Mouse (Mus musculus) retina, postnatal 1 day (tissue): ENCODE results near the gene Fam216a.

Experiments used
- DNase-seq: peaks from one replicate; pipeline ENCODE4 v3.0.0-alpha.2; 2012

The Fam216a gene

GRCm38 (mm10) chr5:122390006-122390405, 17.8 kb upstream of the Fam216a start:
- no peak for DNase-seq

DNA sequence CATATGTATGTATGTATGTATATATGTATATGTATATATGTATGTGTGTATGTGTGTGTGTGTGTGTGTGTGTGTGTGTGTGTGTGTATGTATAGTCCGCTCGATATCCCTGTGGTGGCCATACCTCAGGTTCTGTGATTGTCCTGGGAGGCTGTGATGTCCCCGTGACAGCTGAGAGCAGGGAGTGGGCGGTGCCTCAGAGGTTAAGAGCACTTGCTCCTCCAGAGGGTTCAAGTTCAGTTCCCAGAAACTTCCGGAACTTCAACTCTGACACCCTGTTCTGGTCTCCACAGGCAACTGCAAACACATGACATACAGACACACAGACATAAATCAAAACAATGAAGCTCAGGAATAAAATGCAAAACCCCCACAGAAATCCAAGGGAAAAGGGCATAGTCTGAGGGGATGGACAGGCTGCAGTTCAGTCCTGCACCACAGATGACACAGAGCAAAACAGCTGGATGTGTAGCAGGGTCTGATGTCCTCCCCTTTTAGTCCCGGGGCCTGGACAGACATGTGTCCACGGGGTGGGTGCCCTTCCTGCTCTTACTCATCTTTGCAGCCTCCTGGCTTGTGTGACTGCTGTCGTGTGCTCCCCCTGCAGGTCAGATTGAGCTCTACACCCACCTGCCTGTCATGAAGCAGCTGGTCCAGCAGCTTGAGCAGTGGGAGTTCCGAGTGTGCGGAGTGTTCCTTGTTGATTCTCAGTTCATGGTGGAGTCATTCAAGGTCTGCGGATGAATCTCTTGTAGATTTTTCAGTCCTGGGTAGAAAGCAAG, 7.4 kb upstream of the Fam216a start:
- peak; percentile 89 for DNase-seq

DNA sequence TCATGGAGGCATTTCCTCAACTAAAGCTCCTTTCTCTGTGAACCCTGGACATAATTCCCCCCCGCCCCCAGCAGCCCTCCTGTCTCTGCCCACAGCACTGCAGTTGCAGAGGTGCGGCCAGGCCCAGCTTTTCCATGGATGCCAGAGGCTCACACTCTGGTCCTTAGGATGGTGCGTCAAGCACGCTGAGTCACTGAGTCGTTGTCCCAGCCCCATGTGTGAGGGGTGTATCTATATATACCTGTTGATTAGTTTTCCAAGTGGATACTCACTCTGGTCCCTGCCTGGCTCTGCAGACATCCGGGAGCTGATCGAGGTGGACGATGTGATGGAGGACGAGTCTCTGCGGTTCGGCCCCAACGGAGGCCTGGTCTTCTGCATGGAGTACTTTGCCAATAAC, 6.0 kb upstream of the Fam216a start:
- DNase-seq: no peak

- no peak for DNase-seq
Measured at GRCm38 (mm10) chr5:122377101-122377833, 5.1 kb upstream of the Fam216a start.

DNA sequence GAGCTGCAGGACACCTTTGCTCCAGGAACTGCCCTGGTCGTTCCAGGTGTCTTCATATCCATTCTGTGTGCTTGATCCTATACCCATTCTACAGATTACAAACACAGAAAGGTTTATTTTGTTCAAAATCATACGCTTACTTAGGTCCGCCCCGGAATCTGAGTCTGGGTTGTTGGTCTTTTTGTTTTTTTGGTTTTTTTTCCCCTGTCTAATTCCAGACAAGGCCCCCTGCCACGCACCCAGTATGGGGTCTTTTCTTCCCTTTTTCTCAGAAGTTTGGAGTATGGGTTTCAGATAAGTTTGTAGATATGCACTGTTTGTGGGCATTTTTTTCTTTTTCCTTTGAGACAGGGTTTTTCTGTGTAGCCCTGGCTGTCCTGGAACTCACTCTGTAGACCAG, 714 bp upstream of the Fam216a start:
- no peak for DNase-seq

DNA sequence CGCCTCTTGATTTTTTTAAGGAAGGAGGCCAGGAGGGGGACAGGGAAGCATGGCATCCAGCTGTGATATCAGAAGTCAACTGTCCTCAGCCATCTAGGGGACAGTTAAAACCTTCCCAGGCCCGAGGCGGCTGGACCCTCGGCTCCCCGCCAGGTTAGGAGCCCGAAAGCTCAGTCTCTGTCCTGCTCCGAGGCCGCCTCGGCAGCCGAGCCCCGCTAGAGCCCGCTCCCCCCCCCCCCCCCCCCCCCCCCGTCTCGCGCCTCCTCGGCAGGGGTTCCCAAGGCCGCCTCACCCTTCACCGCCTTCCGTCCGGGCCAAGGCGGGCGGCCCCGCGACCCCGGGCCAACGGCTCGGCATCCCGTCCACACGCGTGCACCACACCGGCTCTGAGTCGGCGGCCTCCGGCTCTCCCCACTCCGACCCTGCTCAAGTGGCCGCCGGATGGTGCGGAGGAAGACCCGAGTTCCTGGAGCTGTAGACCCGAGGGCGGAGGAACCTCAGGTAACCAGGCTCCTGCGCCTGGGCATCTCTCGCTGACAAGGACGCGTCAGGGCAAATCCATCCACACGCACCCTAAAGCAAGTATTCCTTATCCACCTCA, 473 bp downstream of the Fam216a start, which contains the start of gene Gpn3:
Gene Gpn3, plus strand, starts transcription at position 286 of the 601 bp plus-strand sequence.
- no peak for DNase-seq

GRCm38 (mm10) chr5:122354492-122355067, 17.6 kb downstream of the Fam216a start:
- DNase-seq: no peak

DNA sequence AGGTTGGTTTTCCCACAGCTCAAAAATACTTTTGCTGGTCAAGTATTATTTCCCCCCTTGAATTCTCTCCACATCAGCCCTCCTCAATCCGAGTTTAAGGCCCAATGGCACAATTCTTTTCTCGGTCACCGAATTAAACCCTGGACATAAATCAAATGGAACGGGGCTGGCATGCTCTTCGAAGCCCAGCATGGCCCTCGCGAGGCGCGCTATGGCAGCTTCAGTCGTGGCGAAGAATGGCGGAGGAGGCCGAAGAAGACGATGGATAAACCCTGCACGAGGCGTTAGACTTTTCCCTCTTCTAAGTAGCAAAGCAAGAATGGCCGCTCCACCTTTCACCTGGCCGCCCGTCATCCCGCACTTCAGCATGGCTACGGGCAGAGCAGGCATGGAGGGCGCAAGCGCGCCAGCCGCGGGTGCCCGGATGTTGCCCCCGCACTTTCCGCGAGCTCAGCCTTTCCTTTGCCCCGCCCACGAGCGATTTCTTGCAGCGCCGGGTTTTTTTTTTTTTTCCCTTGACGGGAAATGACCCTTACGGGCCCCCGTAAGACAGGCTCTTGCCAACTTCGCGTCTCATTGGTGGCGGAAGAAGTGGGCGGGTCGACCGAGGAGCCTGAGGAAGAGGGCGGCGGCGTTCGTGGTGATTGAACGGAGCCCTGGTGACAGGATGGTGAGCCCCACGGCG, 18.2 kb downstream of the Fam216a start, which contains the start of the genes Rad9b and Vps29:
Gene Rad9b, minus strand, starts transcription at position 427 of the 685 bp plus-strand sequence.
Gene Vps29, plus strand, starts transcription at position 563 of the 685 bp plus-strand sequence.
- peak; percentile 100 for DNase-seq

- DNase-seq: peak; percentile 20
Measured at GRCm38 (mm10) chr5:122345777-122346176, 26.4 kb downstream of the Fam216a start.

DNA sequence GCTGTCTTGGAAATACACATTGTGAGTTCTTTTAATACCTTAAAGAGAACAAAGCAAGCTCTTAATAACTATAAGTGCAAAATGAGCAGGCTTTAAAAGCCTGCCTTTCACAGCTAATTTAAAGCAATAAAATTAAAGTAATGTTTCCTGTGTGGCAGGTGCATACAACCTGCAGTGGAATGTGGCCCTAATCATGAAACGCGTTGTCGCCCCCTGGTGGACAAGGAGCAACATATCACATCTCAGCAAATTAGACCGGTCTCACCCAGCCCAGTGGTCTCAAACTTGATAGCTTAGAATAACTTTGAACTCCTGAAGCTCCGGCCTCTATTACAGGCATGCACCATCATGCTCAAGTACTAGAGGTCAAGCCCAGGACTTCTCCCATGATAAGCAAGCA, 27.9 kb downstream of the Fam216a start:
- peak; percentile 82 for DNase-seq

DNA sequence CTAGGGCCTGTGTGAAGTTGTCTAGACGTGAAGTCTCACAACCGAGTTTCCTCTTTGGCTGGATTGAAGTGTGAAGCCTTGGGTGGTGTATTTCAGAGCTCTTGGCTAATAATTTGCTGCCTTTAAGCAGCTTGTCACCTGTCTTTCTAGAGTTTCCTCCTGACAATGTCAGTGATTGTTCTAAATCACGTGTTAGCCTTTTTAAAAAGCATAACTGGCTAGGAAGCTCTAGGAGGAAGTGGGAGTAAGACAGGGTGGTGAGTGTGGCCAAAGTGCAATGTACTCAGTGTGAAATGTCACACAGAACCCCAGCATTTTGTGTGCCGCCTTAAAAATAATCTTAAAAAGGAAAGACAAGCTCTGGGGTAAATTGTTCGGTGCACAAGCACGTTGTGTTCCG, 28.4 kb downstream of the Fam216a start:
- DNase-seq: no peak

- DNase-seq: no peak
Measured at GRCm38 (mm10) chr5:122342874-122343273, 29.3 kb downstream of the Fam216a start.

DNA sequence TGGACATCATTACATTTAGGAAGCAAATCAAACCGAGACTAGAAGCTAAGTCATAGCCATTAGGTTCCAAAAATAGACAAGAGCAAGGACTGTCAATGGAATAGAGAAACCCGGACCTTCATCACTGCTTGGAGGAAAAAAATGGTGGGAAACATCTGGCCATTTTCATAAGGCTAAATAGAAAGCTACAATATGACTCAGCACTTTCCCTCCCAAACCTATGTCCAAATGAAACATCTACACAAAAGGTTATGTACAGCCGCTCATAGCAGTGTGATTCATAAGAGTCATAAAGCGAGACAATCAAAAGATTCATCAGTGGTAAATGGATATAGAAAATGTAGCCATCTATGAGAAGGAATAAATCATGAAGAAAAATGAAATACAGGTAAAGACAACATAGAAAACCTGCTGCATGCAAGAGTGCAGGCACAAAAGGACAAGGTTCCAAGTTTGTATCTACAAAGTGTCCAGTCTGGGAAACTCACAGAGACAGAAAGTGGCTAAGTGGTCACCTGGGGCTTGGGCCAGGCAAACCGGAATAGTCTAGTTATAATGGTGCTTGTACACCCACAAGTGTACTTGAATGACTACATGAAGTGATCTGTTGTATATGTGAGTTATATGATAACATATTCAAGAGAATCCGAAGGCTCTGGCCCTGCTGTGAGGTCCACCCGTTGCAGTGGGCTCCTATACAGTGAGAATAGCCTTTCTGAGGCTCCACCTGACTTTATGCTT, 35.4 kb downstream of the Fam216a start:
- no peak for DNase-seq

DNA sequence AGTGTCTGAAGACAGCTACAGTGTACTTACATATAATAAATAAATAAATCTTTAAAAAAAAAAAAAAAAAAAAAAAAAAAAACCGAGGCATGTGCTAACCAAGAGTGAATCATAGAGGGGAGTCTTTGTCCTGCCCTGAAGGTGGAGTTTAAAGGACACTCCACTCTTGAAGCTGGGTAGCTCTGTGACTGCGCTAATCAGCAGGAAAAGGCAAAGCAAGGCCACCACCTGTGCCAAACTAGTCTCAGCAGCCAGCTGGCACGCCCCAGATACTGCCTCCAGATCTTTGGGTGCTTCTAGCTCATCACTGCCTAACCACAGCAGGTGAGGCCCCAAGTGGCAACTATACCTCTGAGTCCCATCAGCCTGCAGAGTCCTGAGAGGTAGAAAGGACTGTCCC, 37.5 kb downstream of the Fam216a start:
- DNase-seq: no peak

GRCm38 (mm10) chr5:122330269-122330668, 41.9 kb downstream of the Fam216a start:
- DNase-seq: no peak

DNA sequence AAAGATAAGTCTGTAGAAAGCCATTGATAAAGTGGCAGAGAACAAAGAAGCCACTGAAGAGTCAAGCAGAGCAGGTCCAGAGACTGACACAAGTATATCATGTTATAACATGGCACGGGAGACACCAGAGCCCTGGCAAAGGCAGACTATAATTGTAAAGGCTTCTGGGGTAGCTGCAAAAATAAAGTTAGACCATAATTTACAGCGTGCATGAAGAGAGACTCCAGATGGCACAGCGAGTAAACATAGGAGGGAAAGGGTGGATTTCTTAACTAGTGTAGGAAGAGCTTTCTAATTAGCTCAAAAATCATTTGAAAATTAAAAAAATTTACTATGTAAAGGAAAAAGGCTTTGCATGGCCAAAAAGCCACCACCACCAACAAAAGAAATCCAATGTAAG, 44.9 kb downstream of the Fam216a start:
- DNase-seq: no peak

GRCm38 (mm10) chr5:122325477-122325876, 46.7 kb downstream of the Fam216a start:
- DNase-seq: no peak

GRCm38 (mm10) chr5:122324608-122325431, 47.3 kb downstream of the Fam216a start:
- DNase-seq: no peak

- no peak for DNase-seq
Measured at GRCm38 (mm10) chr5:122323523-122323922, 48.6 kb downstream of the Fam216a start.

DNA sequence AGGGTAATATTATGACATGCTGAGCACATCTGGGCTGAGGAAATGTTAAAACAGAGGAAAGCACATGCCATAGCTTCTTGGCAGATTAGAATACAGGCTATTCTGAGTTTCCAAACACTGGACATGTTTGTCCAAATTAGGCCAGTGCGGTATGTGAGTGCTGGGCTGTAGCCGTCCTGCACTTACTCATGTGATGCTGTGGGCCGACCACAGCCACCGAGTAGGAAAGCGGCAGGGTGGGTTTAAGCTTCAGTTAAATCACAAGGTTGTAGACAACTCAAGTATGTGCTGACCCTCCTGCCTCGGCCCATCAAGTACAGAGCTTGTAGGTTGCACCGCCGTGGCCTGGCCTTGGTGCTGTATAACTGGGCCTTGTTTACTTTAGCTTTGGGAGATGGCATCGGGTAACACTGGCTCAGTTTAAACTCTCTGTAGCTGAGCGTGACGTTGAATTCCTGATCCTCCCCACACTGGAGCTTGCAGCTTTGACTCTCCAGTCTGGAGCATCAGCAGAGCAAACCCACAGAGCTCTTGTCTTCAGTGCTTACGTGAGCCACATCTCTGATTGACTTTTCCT, 51.9 kb downstream of the Fam216a start:
- no peak for DNase-seq
